Mouse (Mus musculus): ENCODE data around the gene Nsun5. TPM values are rescaled to one million over a fixed set of nuclear protein-coding genes. Genes with fewer than 3 reads are reported as not detected.
A peak's percentile ranks its signal among the peaks of the same experiment; 100 is the strongest.

Nsun5 gene
- polyA plus RNA-seq, 1 experiment from 2014 or later = 33.9 TPM

DNA sequence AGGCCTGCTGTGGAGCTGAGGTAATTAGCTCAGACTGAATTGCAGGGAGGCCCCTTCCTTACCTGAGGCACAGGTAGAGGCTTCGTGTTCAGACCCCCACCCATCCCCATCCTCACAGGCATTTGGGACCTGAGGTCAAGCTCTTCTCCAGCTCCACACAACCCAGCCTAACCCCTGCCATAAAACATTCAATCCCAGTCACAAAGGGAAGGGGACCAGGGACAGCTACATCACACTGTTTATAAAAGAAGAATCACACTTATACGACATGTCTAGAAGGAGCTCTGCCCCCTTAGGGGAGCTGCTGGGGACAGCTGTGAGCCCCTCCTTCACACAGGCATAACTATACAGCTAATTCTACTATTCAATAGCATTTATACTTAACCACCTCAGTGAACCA is 6.6 kb downstream of the Nsun5 start:
- H3K27ac ChIP-seq = no peak overlapping the region
- no peak overlapping the region for H3K9ac ChIP-seq (replicated peaks)
- ATAC-seq = no peak
- H3K9me3 ChIP-seq = no peaks in the 10 kb centered on the region
- H3K4me2 ChIP-seq (replicated peaks) = no peak overlapping the region
- no peaks in the 10 kb centered on the region for H3K27me3 ChIP-seq
- WGBS = 72% methylated on average over 2 of the region's 2 CpGs
- H3K36me3 ChIP-seq = peaks cover 96% of the 10 kb centered on the region
- H3K4me3 ChIP-seq (replicated peaks) = no peak overlapping the region
- peaks cover under 1% of the 10 kb centered on the region; the same call in 1 of the 2 replicates for H3K4me1 ChIP-seq (replicated peaks)

DNA sequence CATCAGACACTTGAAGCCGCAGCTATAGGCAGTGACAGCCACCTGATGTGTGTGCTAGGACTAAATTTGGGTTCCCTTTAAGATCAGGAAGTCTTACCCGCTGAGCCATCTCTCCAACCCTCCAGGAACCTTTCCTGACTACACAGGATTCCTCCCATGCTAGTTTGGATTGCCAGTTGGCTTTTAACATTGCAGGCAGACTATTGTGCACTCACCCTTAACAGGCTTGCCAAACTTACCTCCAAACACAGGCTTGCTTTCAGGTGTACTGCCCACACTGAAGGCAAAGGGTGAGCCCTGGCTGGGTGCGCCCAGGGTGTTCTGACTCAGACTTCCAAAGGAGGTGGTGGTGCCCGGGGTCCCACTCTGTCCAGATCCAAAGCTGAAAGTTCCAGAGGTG is 10.9 kb downstream of the Nsun5 start:
- H3K9ac ChIP-seq (replicated peaks) = no peak overlapping the region
- H3K4me3 ChIP-seq (replicated peaks) = no peak overlapping the region
- H3K4me1 ChIP-seq (replicated peaks) = no peaks in the 10 kb centered on the region
- ATAC-seq = no peak
- no peaks in the 10 kb centered on the region for H3K9me3 ChIP-seq
- H3K27me3 ChIP-seq = no peaks in the 10 kb centered on the region
- no peak overlapping the region for H3K4me2 ChIP-seq (replicated peaks)
- peaks cover 99% of the 10 kb centered on the region for H3K36me3 ChIP-seq
- WGBS = 94% methylated on average over 4 of the region's 4 CpGs
- H3K27ac ChIP-seq = no peak overlapping the region

DNA sequence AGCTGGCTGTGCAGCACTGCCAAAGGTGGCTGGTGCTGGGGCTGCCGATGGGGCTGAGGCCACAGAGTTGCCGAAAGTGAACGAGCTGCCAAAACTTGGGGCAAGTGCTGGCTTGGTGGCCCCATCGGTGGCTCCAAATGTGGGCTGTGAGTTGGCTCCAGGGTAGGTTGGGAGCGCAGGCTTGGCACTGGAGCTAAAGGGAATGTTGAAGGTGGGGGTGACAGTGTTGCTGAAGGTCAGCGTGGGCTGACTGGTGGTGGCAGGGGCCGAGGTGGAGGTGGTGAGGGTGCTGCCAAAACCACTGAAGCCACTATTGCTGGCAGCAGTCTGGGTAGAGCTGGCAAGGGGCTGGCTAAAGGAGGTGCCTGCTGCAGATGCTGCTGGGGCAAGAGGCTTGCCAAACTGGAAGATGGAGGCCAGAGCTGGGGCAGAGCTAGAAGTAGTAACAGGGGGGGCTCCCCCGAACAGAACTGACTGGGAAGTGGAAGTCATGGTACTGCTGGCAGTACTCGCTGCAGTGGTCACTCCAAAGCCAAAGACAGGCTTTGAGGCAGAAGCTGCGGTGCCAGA is 11.7 kb downstream of the Nsun5 start:
- Histone ChIP-seq H3K4me2 (replicated peaks) (no peak overlapping the region), H3K36me3 (peaks cover 96% of the 10 kb centered on the region), H3K27me3 (no peaks in the 10 kb centered on the region), H3K27ac (no peak overlapping the region), H3K4me3 (replicated peaks) (no peak overlapping the region), H3K9me3 (no peaks in the 10 kb centered on the region), H3K9ac (replicated peaks) (no peak overlapping the region), H3K4me1 (replicated peaks) (no peaks in the 10 kb centered on the region)
- no peak for ATAC-seq
- WGBS = 95% methylated on average over 10 of the region's 10 CpGs

DNA sequence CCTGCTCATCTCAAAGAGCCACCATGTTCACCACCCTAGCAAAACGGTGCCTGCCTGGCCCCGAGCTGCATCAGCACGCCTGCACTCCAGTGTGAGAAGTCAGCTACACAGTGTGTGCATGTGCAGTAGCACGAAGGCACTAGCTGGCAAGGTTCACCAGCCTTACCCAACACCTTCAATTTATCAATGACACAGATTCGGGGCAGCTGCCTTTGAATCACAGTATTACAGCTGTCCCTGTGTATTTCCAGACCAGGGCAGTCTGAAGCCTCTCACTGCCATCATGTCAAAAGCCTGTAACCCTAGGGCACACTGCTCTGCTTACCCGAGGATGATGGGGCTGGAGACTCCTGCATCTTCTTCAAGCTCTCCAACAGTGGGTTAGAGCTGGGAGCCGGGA is 13.0 kb downstream of the Nsun5 start:
- Histone ChIP-seq H3K4me3 (replicated peaks) (no peak overlapping the region), H3K36me3 (peaks cover 96% of the 10 kb centered on the region), H3K9ac (replicated peaks) (no peak overlapping the region), H3K4me2 (replicated peaks) (no peak overlapping the region), H3K27me3 (no peaks in the 10 kb centered on the region), H3K4me1 (replicated peaks) (no peaks in the 10 kb centered on the region), H3K27ac (no peak overlapping the region), H3K9me3 (no peaks in the 10 kb centered on the region)
- WGBS = 92% methylated on average over 7 of the region's 7 CpGs
- no peak for ATAC-seq

DNA sequence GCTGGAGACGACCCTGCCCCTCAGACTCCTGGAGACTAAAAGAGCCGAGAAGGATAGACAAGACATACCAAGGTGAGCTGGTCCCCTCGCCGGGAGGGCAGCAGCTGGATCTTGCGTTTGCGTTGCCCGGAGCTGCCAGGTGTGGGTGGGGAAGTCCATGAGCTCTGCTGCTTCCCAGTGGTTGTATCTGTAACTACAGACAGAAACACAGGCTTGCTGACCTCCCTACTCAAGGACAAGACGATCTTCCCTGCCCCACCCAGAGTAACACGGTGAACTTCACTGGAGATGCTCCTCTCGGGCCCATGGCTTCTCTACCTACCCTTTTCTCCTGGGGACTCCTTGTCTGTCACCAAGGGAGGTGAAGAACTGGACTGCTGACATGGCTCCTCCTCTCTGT is 14.0 kb downstream of the Nsun5 start:
- Histone ChIP-seq H3K27me3 (no peaks in the 10 kb centered on the region), H3K4me2 (replicated peaks) (no peak overlapping the region), H3K9ac (replicated peaks) (no peak overlapping the region), H3K4me1 (replicated peaks) (no peaks in the 10 kb centered on the region), H3K9me3 (no peaks in the 10 kb centered on the region), H3K36me3 (peaks cover 96% of the 10 kb centered on the region), H3K27ac (no peak overlapping the region), H3K4me3 (replicated peaks) (no peak overlapping the region)
- 85% methylated on average over 10 of the region's 10 CpGs for WGBS
- ATAC-seq = no peak

DNA sequence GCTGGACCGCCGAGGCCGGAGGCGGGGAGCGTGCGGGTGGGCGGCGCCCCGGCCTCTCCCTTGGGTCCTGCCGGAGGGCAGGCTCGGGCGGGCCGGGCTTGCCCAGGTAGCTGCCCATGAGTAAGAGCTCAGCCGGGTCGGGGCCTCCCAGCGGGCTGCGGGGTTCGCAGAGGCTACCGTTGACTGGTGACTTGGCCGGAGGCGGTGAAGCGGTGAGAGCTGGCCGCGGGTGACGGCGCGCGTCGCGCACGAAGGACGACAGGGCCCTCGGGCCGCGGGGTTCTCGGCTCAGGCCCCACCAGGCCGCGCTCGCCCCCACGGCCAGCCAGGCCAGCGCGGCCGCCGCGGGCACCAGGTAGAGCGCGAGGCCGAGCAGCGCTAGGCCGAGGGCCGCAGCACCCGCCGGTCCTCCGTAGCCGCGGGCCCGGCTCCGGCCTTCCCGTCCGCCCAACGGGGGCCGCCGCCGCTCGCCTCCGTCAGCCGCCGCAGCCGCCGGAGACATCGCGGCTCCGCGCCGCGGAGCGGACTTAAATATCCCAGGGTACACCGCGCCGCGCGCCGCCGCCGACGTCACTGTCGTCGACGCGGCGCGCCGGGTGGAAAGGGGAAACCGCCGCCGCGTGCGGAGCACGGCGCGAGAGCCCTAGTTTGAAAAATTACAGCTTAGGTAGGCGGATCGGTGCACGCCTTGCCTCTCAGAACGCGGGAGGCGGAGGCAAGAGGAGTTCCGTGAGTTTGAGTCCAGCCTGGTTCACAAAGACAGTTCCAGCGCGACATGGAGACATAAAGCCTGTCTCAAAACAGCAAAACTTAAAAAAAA is 24.5 kb downstream of the Nsun5 start, which contains the start of gene Pom121:
TSS of gene Pom121 (minus strand) at position 543 of the 820 bp plus-strand sequence.
- peaks cover 30% of the 10 kb centered on the region for H3K36me3 ChIP-seq
- peaks cover 27% of the 10 kb centered on the region for H3K4me1 ChIP-seq (replicated peaks)
- WGBS = 1% methylated on average over 77 of the region's 110 CpGs
- H3K27ac ChIP-seq = peak within 1 kb of the TSS; percentile 84
- H3K4me2 ChIP-seq (replicated peaks) = peak within 1 kb of the TSS; percentile 92
- ATAC-seq = peak; percentile 88
- no peaks in the 10 kb centered on the region for H3K27me3 ChIP-seq
- H3K9ac ChIP-seq (replicated peaks) = peak within 1 kb of the TSS; percentile 98
- H3K4me3 ChIP-seq (replicated peaks) = peak within 1 kb of the TSS; percentile 98
- no peaks in the 10 kb centered on the region for H3K9me3 ChIP-seq

DNA sequence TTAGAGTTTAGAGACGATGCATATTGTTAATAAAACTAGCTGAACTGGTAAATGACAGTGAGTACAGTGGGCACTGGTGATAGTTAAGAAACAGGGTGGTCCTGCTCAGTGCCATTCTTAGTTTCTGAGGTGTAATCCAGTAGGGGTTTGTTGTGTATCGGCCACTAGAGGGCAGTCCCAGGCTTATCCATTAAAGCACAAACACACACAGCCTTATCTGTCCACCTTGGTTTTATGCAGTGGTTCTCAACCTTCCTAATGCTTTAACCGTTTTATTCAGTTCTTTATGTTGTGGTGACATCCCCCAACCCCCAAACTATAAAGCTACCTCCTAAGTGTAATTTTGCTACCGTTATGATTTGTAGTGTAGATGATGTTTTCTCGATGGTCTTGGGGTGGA is 26.1 kb downstream of the Nsun5 start:
- Histone ChIP-seq H3K4me3 (replicated peaks) (no peak overlapping the region), H3K27ac (no peak overlapping the region), H3K9me3 (no peaks in the 10 kb centered on the region), H3K27me3 (no peaks in the 10 kb centered on the region), H3K4me1 (replicated peaks) (peaks cover 27% of the 10 kb centered on the region), H3K4me2 (replicated peaks) (no peak overlapping the region), H3K9ac (replicated peaks) (no peak overlapping the region), H3K36me3 (peaks cover 15% of the 10 kb centered on the region)
- WGBS = 51% methylated on average over 5 of the region's 5 CpGs
- ATAC-seq = no peak

DNA sequence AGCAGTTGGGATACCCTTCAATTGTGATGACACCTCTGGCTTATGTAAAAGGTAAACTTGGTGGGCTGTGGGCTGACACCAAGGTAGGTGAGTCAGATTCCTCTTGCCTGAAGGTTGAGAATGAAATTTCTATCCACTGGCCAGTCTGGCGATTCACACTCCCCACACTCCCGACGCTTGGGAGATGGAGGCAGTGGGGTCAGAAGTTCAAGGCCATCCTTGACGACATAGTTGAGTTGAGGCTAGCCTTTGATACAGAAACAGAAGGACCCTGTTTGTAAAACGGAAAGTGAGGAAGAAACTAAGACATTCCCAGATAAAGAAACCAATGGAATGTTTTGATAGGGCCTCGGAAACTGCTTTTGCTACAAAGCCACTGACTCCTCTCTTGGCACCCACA is 29.6 kb downstream of the Nsun5 start:
- no peak overlapping the region for H3K27ac ChIP-seq
- no peak overlapping the region for H3K4me2 ChIP-seq (replicated peaks)
- peaks cover 5% of the 10 kb centered on the region for H3K4me1 ChIP-seq (replicated peaks)
- H3K4me3 ChIP-seq (replicated peaks) = no peak overlapping the region
- H3K27me3 ChIP-seq = no peaks in the 10 kb centered on the region
- H3K36me3 ChIP-seq = no peaks in the 10 kb centered on the region
- 0 out of 2 replicates have a peak, but pooled peaks cover 2% of the 10 kb centered on the region for H3K9me3 ChIP-seq
- H3K9ac ChIP-seq (replicated peaks) = no peak overlapping the region
- 76% methylated on average over 6 of the region's 6 CpGs for WGBS
- ATAC-seq = no peak

DNA sequence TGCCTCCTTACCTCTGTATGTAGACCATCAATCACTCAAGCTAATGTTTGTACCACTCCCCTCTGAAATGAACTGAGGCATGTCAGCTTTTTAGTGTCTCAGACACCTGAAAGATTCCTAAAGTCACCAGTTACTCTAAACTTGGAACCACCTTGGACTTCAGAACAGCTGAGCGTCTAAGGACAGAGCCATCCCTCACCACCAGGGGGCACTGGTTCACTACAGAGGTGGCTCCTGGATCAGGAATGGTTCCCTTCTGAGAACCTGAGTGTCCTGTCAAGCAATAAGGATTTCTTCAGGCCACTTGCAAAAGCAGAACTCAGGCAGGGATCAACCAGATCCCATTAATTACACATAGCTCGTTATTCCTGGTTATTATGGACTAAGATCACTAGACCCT is 30.5 kb downstream of the Nsun5 start:
- Histone ChIP-seq H3K36me3 (no peaks in the 10 kb centered on the region), H3K27me3 (no peaks in the 10 kb centered on the region), H3K27ac (no peak overlapping the region), H3K4me3 (replicated peaks) (no peak overlapping the region), H3K9me3 (0 out of 2 replicates have a peak, but pooled peaks cover 2% of the 10 kb centered on the region), H3K4me2 (replicated peaks) (no peak overlapping the region), H3K4me1 (replicated peaks) (0 out of 2 replicates have a peak, but pooled peaks cover 5% of the 10 kb centered on the region), H3K9ac (replicated peaks) (no peak overlapping the region)
- ATAC-seq = no peak
- WGBS = 8% methylated on average over 2 of the region's 2 CpGs

DNA sequence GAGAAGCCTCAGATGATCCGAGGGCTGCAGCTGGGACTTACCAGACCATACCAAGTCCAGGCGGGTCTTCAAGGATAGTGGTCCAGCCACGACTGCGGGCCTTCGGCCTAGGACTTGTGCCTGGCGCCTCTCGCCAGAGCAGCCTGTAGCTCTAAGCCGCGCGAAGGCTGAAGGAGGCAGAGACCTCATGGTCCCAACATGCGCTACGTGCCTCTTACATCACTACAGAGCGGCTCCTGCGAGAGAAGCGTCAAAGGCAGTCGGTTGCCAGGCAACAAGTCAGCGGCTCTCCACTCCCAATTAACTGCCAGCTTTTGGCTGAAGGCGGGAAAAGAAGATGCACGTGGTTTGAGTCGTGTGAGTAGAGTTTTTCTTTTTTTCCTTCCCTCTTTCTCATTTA is 34.9 kb downstream of the Nsun5 start:
- ATAC-seq = peak; percentile 71
- Histone ChIP-seq H3K4me1 (replicated peaks) (0 out of 2 replicates have a peak, but pooled peaks cover 5% of the 10 kb centered on the region), H3K9ac (replicated peaks) (no peak overlapping the region), H3K27ac (no peak overlapping the region), H3K27me3 (no peaks in the 10 kb centered on the region), H3K4me2 (replicated peaks) (peak overlapping the region; percentile 24; the same call in 1 of the 2 replicates), H3K4me3 (replicated peaks) (no peak overlapping the region), H3K9me3 (0 out of 2 replicates have a peak, but pooled peaks cover 2% of the 10 kb centered on the region), H3K36me3 (peaks cover 14% of the 10 kb centered on the region)
- WGBS = 31% methylated on average over 20 of the region's 20 CpGs

DNA sequence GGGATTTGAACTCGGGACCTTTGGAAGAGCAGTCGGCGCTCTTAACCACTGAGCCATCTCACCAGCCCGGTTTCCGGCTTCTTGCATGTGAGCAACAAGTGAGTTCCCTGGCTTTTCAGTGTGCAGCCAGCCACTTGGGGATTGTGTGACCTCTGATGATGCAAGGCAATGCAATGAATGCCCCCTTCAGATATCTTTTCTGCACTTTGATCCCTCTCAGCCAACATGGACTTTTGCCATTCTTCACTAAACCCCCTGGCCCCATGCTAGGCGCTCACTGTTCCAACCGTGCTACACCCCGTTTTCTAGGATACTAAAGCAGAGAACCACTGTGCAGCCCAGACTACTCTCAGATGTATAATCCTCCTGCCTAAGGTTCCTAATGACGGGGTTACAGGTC is 35.7 kb downstream of the Nsun5 start:
- no peaks in the 10 kb centered on the region for H3K27me3 ChIP-seq
- no peak overlapping the region for H3K9ac ChIP-seq (replicated peaks)
- H3K4me1 ChIP-seq (replicated peaks) = 0 out of 2 replicates have a peak, but pooled peaks cover 5% of the 10 kb centered on the region
- no peak overlapping the region for H3K4me2 ChIP-seq (replicated peaks)
- 0 out of 2 replicates have a peak, but pooled peaks cover 2% of the 10 kb centered on the region for H3K9me3 ChIP-seq
- H3K36me3 ChIP-seq = peaks cover 22% of the 10 kb centered on the region
- ATAC-seq = no peak
- H3K27ac ChIP-seq = no peak overlapping the region
- 86% methylated on average over 9 of the region's 9 CpGs for WGBS
- no peak overlapping the region for H3K4me3 ChIP-seq (replicated peaks)

DNA sequence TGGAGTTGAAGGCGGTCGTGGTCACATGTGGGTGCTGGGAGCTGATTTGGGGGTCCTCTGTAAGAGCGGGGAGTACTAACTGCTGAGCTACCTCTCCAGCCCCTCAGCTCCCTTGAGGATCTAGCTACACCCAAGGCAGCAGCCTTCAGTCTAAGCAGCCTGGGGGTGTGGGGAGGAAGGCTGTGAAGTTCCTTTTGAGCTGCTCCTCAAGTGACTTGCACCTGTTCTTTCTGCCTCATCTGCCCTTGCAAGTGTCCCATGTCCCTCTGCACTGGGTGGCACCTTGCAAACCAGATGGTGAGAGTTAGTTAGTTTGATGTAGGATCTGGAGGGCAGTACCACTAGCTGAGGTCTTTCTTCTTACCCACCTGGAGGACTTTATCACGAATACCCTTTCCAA is 38.4 kb downstream of the Nsun5 start:
- peaks cover 44% of the 10 kb centered on the region for H3K36me3 ChIP-seq
- no peak overlapping the region for H3K27ac ChIP-seq
- 90% methylated on average over 4 of the region's 4 CpGs for WGBS
- H3K4me2 ChIP-seq (replicated peaks) = no peak overlapping the region
- no peaks in the 10 kb centered on the region for H3K9me3 ChIP-seq
- ATAC-seq = no peak
- no peak overlapping the region for H3K9ac ChIP-seq (replicated peaks)
- H3K4me1 ChIP-seq (replicated peaks) = 0 out of 2 replicates have a peak, but pooled peaks cover 5% of the 10 kb centered on the region
- no peak overlapping the region for H3K4me3 ChIP-seq (replicated peaks)
- no peaks in the 10 kb centered on the region for H3K27me3 ChIP-seq

Data from midbrain, embryonic 13.5 days (tissue).